20 mouse cellular contexts compared by ENCODE assay signal in genomic region chr5:36971587-36971986, GRCm38 (mm10). TPM values are rescaled to one million over a fixed set of nuclear protein-coding genes. Genes with fewer than 3 reads are reported as not detected.
DNase-seq lines count a peak whose midpoint lies in the region; ATAC-seq lines count a peak whose summit lies in the region.
"Had no signal": no experiment of that assay in that cellular context is flagged by ENCODE, and none has a peak within 500 bp of the region (broad histone marks: within the 10 kb centered on the region; RNA-seq: fewer than 3 reads in every experiment).

No protein-coding gene starts in this region.

- no peak overlapping the region for H3K9ac ChIP-seq in forebrain, embryonic 16.5 days (replicated peaks; ENCODE audit: low read depth, low read length)
- H3K9ac ChIP-seq: hindbrain, embryonic 12.5 days had no signal

- no peaks in the 10 kb centered on the region for H3K27me3 ChIP-seq in forebrain, embryonic 16.5 days (replicated peaks; ENCODE audit: control insufficient read depth, insufficient read depth, low read length)
- H3K27me3 ChIP-seq: hindbrain, embryonic 12.5 days had no signal

- H3K9me3 ChIP-seq in forebrain, embryonic 16.5 days (ENCODE audit: control insufficient read depth, low read length), result no peaks in the 10 kb centered on the region
- H3K9me3 ChIP-seq: embryonic facial prominence, embryonic 10.5 days; forebrain, embryonic 10.5 days; heart, embryonic 10.5 days; hindbrain, embryonic 12.5 days had no signal

- H3K36me3 ChIP-seq in forebrain, embryonic 16.5 days (ENCODE audit: control insufficient read depth, insufficient read depth), result no peaks in the 10 kb centered on the region

- ATAC-seq in forebrain, embryonic 16.5 days, result no peak
- ATAC-seq: forebrain, embryonic 14.5 days; hindbrain, embryonic 16.5 days; inflammation-experienced regulatory T-cells, adult 6 months; intestine, postnatal 0 days had no signal

- H3K4me1 ChIP-seq in forebrain, embryonic 16.5 days (replicated peaks; ENCODE audit: control insufficient read depth, insufficient read depth, low read length), result no peaks in the 10 kb centered on the region
- H3K4me1 ChIP-seq: forebrain, embryonic 10.5 days; hindbrain, embryonic 12.5 days had no signal

- DNase-seq in testis, postnatal 10 days (ENCODE audit: low spot score), result peak; percentile 36
- no peak for DNase-seq in testis, postnatal 14 days (ENCODE audit: low spot score)
- peak; percentile 50 for DNase-seq in cerebellum, adult 8-10 months
- DNase-seq in cerebellum, postnatal 14 days, result peak; percentile 82 to 85
- no peak for DNase-seq in left cerebral cortex, postnatal 14 days (ENCODE audit: low spot score in 2 of 2)
- no peak for DNase-seq in lung, adult 18-20 months
- DNase-seq: adrenal gland, postnatal 10 days; heart, adult 18-20 months; heart, postnatal 10 days; heart, postnatal 4 days had no signal

- H3K4me3 ChIP-seq in forebrain, embryonic 16.5 days (replicated peaks; ENCODE audit: low read length), result no peak overlapping the region
- H3K4me3 ChIP-seq: embryonic facial prominence, embryonic 10.5 days; forebrain, embryonic 10.5 days; heart, embryonic 10.5 days; hindbrain, embryonic 12.5 days had no signal

- no peak overlapping the region for H3K4me2 ChIP-seq in forebrain, embryonic 16.5 days (ENCODE audit: low read length)
- H3K4me2 ChIP-seq: hindbrain, embryonic 12.5 days had no signal

- 92% methylated on average over 8 of the region's 8 CpGs for WGBS in forebrain, embryonic 16.5 days

- H3K27ac ChIP-seq in forebrain, embryonic 16.5 days (ENCODE audit: low read length), result no peak overlapping the region
- H3K27ac ChIP-seq: embryonic facial prominence, embryonic 10.5 days; forebrain, embryonic 10.5 days; heart, embryonic 10.5 days; hindbrain, embryonic 12.5 days had no signal

- intact Hi-C loops in left cerebral cortex, postnatal 14 days (cut with DNase I), result no loop called here

RNA-seq across cellular contexts. Expression of gene Wfs1, which starts 17.4 kb away (rescaled TPM):
- total RNA-seq in left cerebral cortex, postnatal 14 days (2021), result 100 to 1,000 TPM in 1 of 2 experiments, 10 to 100 TPM in 1; 94.8 to 121 TPM
- 8.5 and 10.7 TPM in 2 replicates for polyA plus RNA-seq in forebrain, embryonic 16.5 days (2015; fragmentation: Nextera tagmentation; extraction: Ambion mirVana)
- total RNA-seq: MEL had no signal

Comparison
In these comparisons a context has a peak if more than half of its experiments do, and no peak if none do; other contexts are left out.
1. DNase-seq: peak in testis, postnatal 10 days (single experiment), cerebellum, adult 8-10 months (single experiment) and cerebellum, postnatal 14 days (2 of 2); none in testis, postnatal 14 days (single experiment), left cerebral cortex, postnatal 14 days (0 of 2) and lung, adult 18-20 months (0 of 2).